Mouse (Mus musculus) forebrain, embryonic 15.5 days (tissue): Measurements from ENCODE around the gene Zfp456. TPM values are rescaled to one million over a fixed set of nuclear protein-coding genes. Genes with fewer than 3 reads are reported as not detected.

ENCODE experiments used
- ATAC-seq: fragments of 200-750 bp; cut with Nextera tagmentation; replicated peaks from 2 replicates; pipeline ENCODE4 v1.8.0; 2017; ENCODE audit warnings: mild to moderate bottlenecking, moderate TSS enrichment, moderate library complexity
- H3K27ac ChIP-seq: fragments of 300-500 bp; sonication (generic); replicated peaks from 2 replicates; pipeline ENCODE4 v1.5.1; 2015; ENCODE audit warnings: mild to moderate bottlenecking, inconsistent platforms
- H3K27me3 ChIP-seq: fragments of 300-500 bp; sonication (generic); 2 replicates; pipeline ENCODE4 v1.6.1; 2015; ENCODE audit warnings: inconsistent platforms
- H3K36me3 ChIP-seq: fragments of 300-500 bp; sonication (generic); 2 replicates; pipeline ENCODE4 v1.6.1; 2015; ENCODE audit warnings: mild to moderate bottlenecking, inconsistent platforms
- H3K4me1 ChIP-seq: fragments of 300-500 bp; sonication (generic); 2 replicates; pipeline ENCODE4 v1.6.1; 2015; ENCODE audit warnings: inconsistent platforms
- H3K4me2 ChIP-seq: fragments of 300-500 bp; sonication (generic); replicated peaks from 2 replicates; pipeline ENCODE4 v1.6.1; 2015; ENCODE audit warnings: mild to moderate bottlenecking, inconsistent platforms
- H3K4me3 ChIP-seq: fragments of 300-500 bp; sonication (generic); 2 replicates; pipeline ENCODE4 v1.5.1; 2015; ENCODE audit warnings: mild to moderate bottlenecking, inconsistent platforms
- H3K9ac ChIP-seq: fragments of 300-500 bp; sonication (generic); replicated peaks from 2 replicates; pipeline ENCODE4 v1.6.1; 2015; ENCODE audit warnings: mild to moderate bottlenecking, inconsistent platforms
- H3K9me3 ChIP-seq: fragments of 300-500 bp; sonication (generic); 2 replicates; pipeline ENCODE4 v1.6.1; 2016; ENCODE audit warnings: inconsistent platforms
- WGBS: fragments of 180-500 bp; shearing (Covaris S2); methylation state at CpG from one replicate; pipeline ENCODE4 v1.1.7; 2015; ENCODE audit warnings: mixed read lengths; 5-methylcytosine and 5-hydroxymethylcytosine counted together
- polyA plus RNA-seq: library from polyadenylated mRNA; unstranded; fragments of >200 nt; fragmentation: Nextera tagmentation; extraction: Ambion mirVana; gene quantifications from 2 replicates; pipeline ENCODE4 v1.2.1, GENCODE M21; 2015

The Zfp456 gene
- polyA plus RNA-seq, 1 experiment from 2014 or later, result 0.65 TPM

DNA sequence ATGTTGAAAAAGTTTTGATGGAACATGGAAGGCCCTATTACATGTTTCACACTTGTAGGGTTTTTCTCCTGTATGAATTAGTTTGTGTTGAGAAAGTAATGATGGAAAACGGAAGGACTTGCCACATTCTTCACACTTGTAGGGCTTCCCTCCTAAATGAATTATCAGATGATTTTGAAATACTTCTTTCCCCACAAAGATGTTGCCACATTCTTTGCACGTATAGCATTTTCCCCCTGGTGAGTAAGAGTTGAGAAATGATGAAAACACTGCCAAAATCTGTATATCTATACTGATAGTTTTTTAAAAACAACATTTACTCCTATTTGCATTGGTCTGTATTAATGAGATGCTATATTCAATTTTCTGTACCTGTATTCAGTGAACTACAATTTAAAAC is 32.2 kb downstream of the Zfp456 start:
- no peak for ATAC-seq
- Histone ChIP-seq H3K4me2 (no peak overlapping the region), H3K27me3 (no peaks in the 10 kb centered on the region)

DNA sequence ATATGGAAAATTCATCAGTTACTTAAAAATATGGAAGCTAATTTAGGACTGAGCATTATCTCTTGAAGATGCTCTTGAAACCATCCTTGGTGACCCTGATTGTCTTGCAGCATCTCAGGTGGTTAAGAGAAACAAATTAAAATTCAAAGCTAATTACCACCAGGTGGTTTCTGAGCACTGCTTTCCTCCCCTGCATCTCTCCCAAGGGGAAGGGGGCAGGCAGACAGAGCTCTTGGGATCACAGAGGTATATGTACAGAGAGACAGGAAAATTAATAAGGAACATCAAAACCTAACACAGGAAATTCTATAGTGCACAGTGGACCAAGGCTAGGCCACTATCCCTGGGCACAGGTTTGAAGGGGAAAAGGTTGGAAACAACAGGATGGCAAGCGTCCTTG is 42.7 kb downstream of the Zfp456 start:
- H3K9me3 ChIP-seq, result no peaks in the 10 kb centered on the region
- H3K36me3 ChIP-seq, result no peaks in the 10 kb centered on the region
- H3K4me1 ChIP-seq, result peaks cover 13% of the 10 kb centered on the region
- peak overlapping the region; percentile 78 for H3K4me2 ChIP-seq
- H3K27me3 ChIP-seq, result no peaks in the 10 kb centered on the region
- WGBS, result 68% methylated on average over 1 of the region's 1 CpGs
- no peak overlapping the region for H3K27ac ChIP-seq
- H3K9ac ChIP-seq, result 0 out of 2 replicates have a peak overlapping the region, but pooled peaks have one; percentile 49
- peak overlapping the region; percentile 50 for H3K4me3 ChIP-seq
- ATAC-seq, result peak; percentile 58

More for the DNA sequence above, 32.2 kb downstream of the Zfp456 start:
- Histone ChIP-seq H3K9me3 (no peaks in the 10 kb centered on the region), H3K36me3 (no peaks in the 10 kb centered on the region), H3K4me3 (no peak overlapping the region), H3K27ac (no peak overlapping the region), H3K9ac (no peak overlapping the region), H3K4me1 (no peaks in the 10 kb centered on the region)
- 89% methylated on average over 2 of the region's 2 CpGs for WGBS

DNA sequence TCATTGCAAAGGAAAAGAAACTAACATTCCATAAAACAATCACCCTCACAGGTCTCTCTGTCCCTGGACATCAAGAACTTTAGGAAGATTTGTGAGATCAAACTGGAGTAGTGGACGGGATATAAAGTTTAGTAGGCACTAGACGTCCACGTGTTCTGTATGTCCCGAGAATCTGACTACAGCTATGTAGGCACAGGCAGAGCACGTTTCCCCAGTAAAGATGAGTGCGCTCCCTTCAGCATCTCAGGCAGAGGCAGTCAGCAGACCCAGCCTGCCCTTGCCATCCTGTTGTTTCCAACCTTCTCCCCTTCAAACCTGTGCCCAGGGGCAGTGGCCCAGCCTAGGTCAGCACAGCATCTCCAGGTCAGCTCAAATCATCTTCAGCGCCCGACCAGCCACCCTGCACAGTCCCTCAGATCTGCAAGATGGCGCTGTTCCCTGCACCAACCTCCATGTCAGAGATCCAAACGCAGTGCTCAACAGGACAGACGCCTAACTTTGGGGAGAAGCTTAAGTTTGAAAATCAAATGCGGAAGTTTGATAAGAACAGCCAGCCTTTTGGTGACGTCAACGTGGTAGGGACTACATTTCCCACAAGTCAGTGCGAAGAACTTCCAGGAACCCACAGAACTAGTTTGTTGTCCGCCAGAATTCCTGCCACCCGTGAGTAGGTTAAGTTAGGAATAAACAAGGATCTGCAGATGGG is 43.4 kb downstream of the Zfp456 start, which contains the start of gene Zfp595:
Zfp595 (minus strand) TSS at position 552 of the 706 bp plus-strand sequence.
- H3K9me3 ChIP-seq, result no peaks in the 10 kb centered on the region
- peak within 1 kb of the TSS; percentile 49 for H3K9ac ChIP-seq
- no peaks in the 10 kb centered on the region for H3K27me3 ChIP-seq
- ATAC-seq, result peak; percentile 92
- H3K27ac ChIP-seq, result no peak within 1 kb of the TSS
- H3K36me3 ChIP-seq, result no peaks in the 10 kb centered on the region
- 15% methylated on average over 17 of the region's 17 CpGs for WGBS
- peaks cover 13% of the 10 kb centered on the region for H3K4me1 ChIP-seq
- peak within 1 kb of the TSS; percentile 78 for H3K4me2 ChIP-seq
- H3K4me3 ChIP-seq, result peak within 1 kb of the TSS; percentile 50

Other genes starting within 250 kb of the Zfp456 start
- 6.6 and 7.8 TPM in 2 replicates for gene Rsl1, start 202.6 kb downstream of the Zfp456 start, polyA plus RNA-seq
- 2.6 and 2.7 TPM in 2 replicates for gene Zfp455, start 181.3 kb downstream of the Zfp456 start, polyA plus RNA-seq
- 5.3 and 5.8 TPM in 2 replicates for gene Zfp458, start 97.3 kb downstream of the Zfp456 start, polyA plus RNA-seq
- 0.86 and 1.1 TPM in 2 replicates for gene Zfp457, start 69.3 kb downstream of the Zfp456 start, polyA plus RNA-seq
- gene Zfp595, start 43.2 kb downstream of the Zfp456 start, polyA plus RNA-seq, result 1.6 and 2.2 TPM in 2 replicates
- gene Gm28044, start 15.3 kb downstream of the Zfp456 start, polyA plus RNA-seq, result 1.3 TPM in 1 of 2 replicates, not detected in the other
- 0.64 and 0.72 TPM in 2 replicates for gene Zfp953, start 15.2 kb downstream of the Zfp456 start, polyA plus RNA-seq
- gene Gm28041, start 77 bp downstream of the Zfp456 start, polyA plus RNA-seq, result not detected in 2 replicates
- 4.6 and 4.7 TPM in 2 replicates for gene Zfp429, start 24.0 kb upstream of the Zfp456 start, polyA plus RNA-seq
- 1.3 and 1.8 TPM in 2 replicates for gene Zfp459, start 45.6 kb upstream of the Zfp456 start, polyA plus RNA-seq
- 7.3 and 7.5 TPM in 2 replicates for gene Zfp874a, start 75.8 kb upstream of the Zfp456 start, polyA plus RNA-seq
- gene Zfp874b, start 108.4 kb upstream of the Zfp456 start, polyA plus RNA-seq, result 3.3 and 3.9 TPM in 2 replicates
- 12.3 and 12.6 TPM in 2 replicates for gene Zfp58, start 124.7 kb upstream of the Zfp456 start, polyA plus RNA-seq
- 0.59 TPM in 1 of 2 replicates, not detected in the other for gene Gm26965, start 150.3 kb upstream of the Zfp456 start, polyA plus RNA-seq
- 42.8 and 43.6 TPM in 2 replicates for gene Zfp87, start 150.4 kb upstream of the Zfp456 start, polyA plus RNA-seq
- 15.3 and 16.2 TPM in 2 replicates for gene Zfp748, start 178.0 kb upstream of the Zfp456 start, polyA plus RNA-seq
- gene Zfp729b, start 233.9 kb upstream of the Zfp456 start, polyA plus RNA-seq, result 5.2 and 6.7 TPM in 2 replicates